ENCODE assay signal across 9 mouse cellular contexts in the genomic region with DNA sequence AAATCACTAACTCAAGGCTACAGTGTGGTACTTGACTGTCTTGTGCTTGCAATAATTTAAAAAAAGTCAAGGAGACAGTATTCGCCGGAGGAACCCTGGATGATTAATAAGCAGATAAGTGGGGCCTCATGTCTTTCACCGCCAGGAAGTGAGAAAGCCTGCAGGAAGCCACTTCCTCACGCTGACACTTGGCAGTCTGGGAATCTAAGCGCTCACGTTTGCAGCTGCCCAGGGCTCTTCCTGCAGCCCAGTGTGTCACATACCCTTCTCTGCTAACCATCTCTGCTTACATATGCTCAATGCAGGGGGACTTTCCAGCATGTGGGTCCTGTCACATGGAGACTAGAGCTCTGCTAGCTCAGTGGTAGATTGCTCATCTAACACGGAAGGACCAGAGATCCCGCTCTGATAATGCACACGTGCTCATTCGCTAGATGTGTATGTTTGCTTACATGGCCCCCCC. TPM values are rescaled to one million over a fixed set of nuclear protein-coding genes. Genes with fewer than 3 reads are reported as not detected.
DNase-seq lines count a peak whose midpoint lies in the region; ATAC-seq and TF ChIP-seq lines count a peak whose summit lies in the region.
"Had no signal": no experiment of that assay in that cellular context is flagged by ENCODE, and none has a peak within 500 bp of the region (broad histone marks: within the 10 kb centered on the region; RNA-seq: fewer than 3 reads in every experiment).

No protein-coding gene starts in this region.

- H3K27me3 ChIP-seq in lung, embryonic 14.5 days (ENCODE audit: insufficient read depth, low read length): no peaks in the 10 kb centered on the region
- H3K27me3 ChIP-seq in limb, embryonic 14.5 days (ENCODE audit: control insufficient read depth, insufficient read depth, low read length): no peaks in the 10 kb centered on the region
- H3K27me3 ChIP-seq in thymus, adult 2 months (ENCODE audit: control insufficient read depth, insufficient read depth, low read length): no peaks in the 10 kb centered on the region

- peaks cover 5% of the 10 kb centered on the region; the same call in 1 of the 2 replicates for H3K4me1 ChIP-seq in lung, embryonic 14.5 days (ENCODE audit: insufficient read depth)
- H3K4me1 ChIP-seq in limb, embryonic 14.5 days (ENCODE audit: control insufficient read depth, insufficient read depth, low read length): peaks cover 9% of the 10 kb centered on the region; the same call in 1 of the 2 replicates
- peaks cover 67% of the 10 kb centered on the region for H3K4me1 ChIP-seq in thymus, adult 2 months (replicated peaks; ENCODE audit: control insufficient read depth, insufficient read depth, low read length)

- H3K4me3 ChIP-seq in lung, embryonic 14.5 days (ENCODE audit: low read depth, low read length): no peak overlapping the region
- no peak overlapping the region for H3K4me3 ChIP-seq in limb, embryonic 14.5 days (replicated peaks; ENCODE audit: low read length)
- no peak overlapping the region for H3K4me3 ChIP-seq in thymus, adult 2 months (ENCODE audit: control insufficient read depth, insufficient read depth, low read length)

- no peak overlapping the region for H3K27ac ChIP-seq in lung, embryonic 14.5 days (ENCODE audit: low read depth)
- no peak overlapping the region for H3K27ac ChIP-seq in limb, embryonic 14.5 days (replicated peaks; ENCODE audit: low read depth, low read length)
- peak overlapping the region; percentile 67 for H3K27ac ChIP-seq in thymus, adult 2 months (ENCODE audit: control insufficient read depth, insufficient read depth, low read length)

- no peak for TF ChIP-seq CTCF in lung, embryonic 14.5 days (IDR thresholded peaks at IDR 0.05; ENCODE audit: low read depth)
- TF ChIP-seq CTCF in thymus, adult 2 months (IDR thresholded peaks at IDR 0.05; ENCODE audit: borderline replicate concordance, control insufficient read depth, extremely low read depth, insufficient read depth, low read length, poor library complexity): no peak

- no peaks in the 10 kb centered on the region for H3K9me3 ChIP-seq in lung, embryonic 14.5 days (ENCODE audit: low read depth, low read length)
- H3K9me3 ChIP-seq in limb, embryonic 14.5 days (ENCODE audit: control insufficient read depth, low read length): no peaks in the 10 kb centered on the region

- peak; percentile 62; the same call in 1 of the 2 replicates for ATAC-seq in lung, embryonic 14.5 days (ENCODE audit: insufficient read depth)
- ATAC-seq in limb, embryonic 14.5 days (ENCODE audit: low FRiP score, low read depth): peak; percentile 28; the same call in 1 of the 2 replicates
- ATAC-seq: forebrain, embryonic 14.5 days had no signal

- peak; percentile 77 for DNase-seq in lung, embryonic 14.5 days
- no peak for DNase-seq in lung, postnatal 10 days
- peak; percentile 44 to 50 for DNase-seq in adrenal gland, postnatal 36 days
- DNase-seq in limb, embryonic 14.5 days (ENCODE audit: low spot score): peak; percentile 47
- DNase-seq in thymus, adult 2 months: peak; percentile 47
- no peak for DNase-seq in left cerebral cortex, adult 11 months (ENCODE audit: low spot score)
- DNase-seq in layer of hippocampus, postnatal 14 days (ENCODE audit: low spot score in 2 of 2): no peak
- no peak for DNase-seq in gastrocnemius, postnatal 4 days (ENCODE audit: low spot score in 2 of 2)

- TF ChIP-seq POLR2A in limb, embryonic 14.5 days (IDR thresholded peaks at IDR 0.05; ENCODE audit: borderline replicate concordance, extremely low read depth, insufficient read depth, insufficient read length): no peak
- no peak for TF ChIP-seq POLR2A in thymus, adult 2 months (IDR thresholded peaks at IDR 0.05; ENCODE audit: control insufficient read depth, extremely low read depth, insufficient read depth, low read length, poor library complexity)

- 13% methylated on average over 10 of the region's 10 CpGs for WGBS in lung, embryonic 14.5 days
- 36% methylated on average over 10 of the region's 10 CpGs for WGBS in limb, embryonic 14.5 days
- WGBS in thymus, adult 2 months: under 1% methylated on average over 10 of the region's 10 CpGs

- H3K36me3 ChIP-seq in lung, embryonic 14.5 days (ENCODE audit: insufficient read depth): no peaks in the 10 kb centered on the region
- no peaks in the 10 kb centered on the region for H3K36me3 ChIP-seq in limb, embryonic 14.5 days (ENCODE audit: control insufficient read depth, insufficient read depth, low read length)
- H3K36me3 ChIP-seq in thymus, adult 2 months (ENCODE audit: control insufficient read depth, insufficient read depth, low read length): peaks cover 23% of the 10 kb centered on the region

- H3K4me2 ChIP-seq in lung, embryonic 14.5 days: no peak overlapping the region
- H3K4me2 ChIP-seq in limb, embryonic 14.5 days (replicated peaks; ENCODE audit: low read depth, low read length, severe bottlenecking): no peak overlapping the region

- no peak overlapping the region for H3K9ac ChIP-seq in lung, embryonic 14.5 days
- H3K9ac ChIP-seq in limb, embryonic 14.5 days (ENCODE audit: low read depth, low read length, severe bottlenecking): no peak overlapping the region

RNA-seq across cellular contexts. Expression of gene Abcb9, which starts 20.7 kb away (rescaled TPM):
- polyA plus RNA-seq in lung, embryonic 14.5 days (2014; fragmentation: Nextera tagmentation; extraction: Ambion mirVana): 0.88 and 1.1 TPM in 2 replicates
- total RNA-seq in adrenal gland, postnatal 36 days (2021): 10 to 100 TPM; 10.8 to 11.4 TPM
- 2.6 and 3.8 TPM in 2 replicates for polyA plus RNA-seq in limb, embryonic 14.5 days (2012; rRNA removed)
- polyA plus RNA-seq in limb, embryonic 14.5 days (2014; fragmentation: Nextera tagmentation; extraction: Ambion mirVana): 2.2 and 3.4 TPM in 2 replicates
- 48.2 and 54.0 TPM in 2 replicates for polyA plus RNA-seq in thymus, adult 2 months (2012; rRNA removed)
- 10 to 100 TPM; 29.3 to 33.3 TPM for total RNA-seq in layer of hippocampus, postnatal 14 days (2021)
- 1 to 10 TPM; 5.2 to 6.1 TPM for total RNA-seq in gastrocnemius, postnatal 4 days (2021)

RNA-seq across cellular contexts. Expression of gene Ogfod2, which starts 37.2 kb away (rescaled TPM):
- polyA plus RNA-seq in lung, embryonic 14.5 days (2014; fragmentation: Nextera tagmentation; extraction: Ambion mirVana): 13.3 and 13.4 TPM in 2 replicates
- total RNA-seq in adrenal gland, postnatal 36 days (2021): 10 to 100 TPM; 34.2 to 41.1 TPM
- polyA plus RNA-seq in limb, embryonic 14.5 days (2012; rRNA removed): 26.5 and 42.0 TPM in 2 replicates
- polyA plus RNA-seq in limb, embryonic 14.5 days (2014; fragmentation: Nextera tagmentation; extraction: Ambion mirVana): 14.2 and 16.4 TPM in 2 replicates
- 87.7 and 88.9 TPM in 2 replicates for polyA plus RNA-seq in thymus, adult 2 months (2012; rRNA removed)
- 10 to 100 TPM; 31.9 to 32.4 TPM for total RNA-seq in layer of hippocampus, postnatal 14 days (2021)
- total RNA-seq in gastrocnemius, postnatal 4 days (2021): 10 to 100 TPM in 1 of 2 experiments, 1 to 10 TPM in 1; 9.0 to 11.2 TPM

RNA-seq across cellular contexts. Expression of gene Arl6ip4, which starts 41.0 kb away (rescaled TPM):
- 100.0 and 105 TPM in 2 replicates for polyA plus RNA-seq in lung, embryonic 14.5 days (2014; fragmentation: Nextera tagmentation; extraction: Ambion mirVana)
- total RNA-seq in adrenal gland, postnatal 36 days (2021): 10 to 100 TPM; 50.0 to 69.2 TPM
- 67.6 and 95.1 TPM in 2 replicates for polyA plus RNA-seq in limb, embryonic 14.5 days (2012; rRNA removed)
- polyA plus RNA-seq in limb, embryonic 14.5 days (2014; fragmentation: Nextera tagmentation; extraction: Ambion mirVana): 88.3 and 94.9 TPM in 2 replicates
- polyA plus RNA-seq in thymus, adult 2 months (2012; rRNA removed): 50.8 and 53.5 TPM in 2 replicates
- 10 to 100 TPM; 47.3 to 49.0 TPM for total RNA-seq in layer of hippocampus, postnatal 14 days (2021)
- 10 to 100 TPM; 69.9 to 76.4 TPM for total RNA-seq in gastrocnemius, postnatal 4 days (2021)

RNA-seq across cellular contexts. Expression of gene Vps37b, which starts 42.8 kb away (rescaled TPM):
- polyA plus RNA-seq in lung, embryonic 14.5 days (2014; fragmentation: Nextera tagmentation; extraction: Ambion mirVana): 34.8 and 39.3 TPM in 2 replicates
- 100 to 1,000 TPM in 1 of 2 experiments, 10 to 100 TPM in 1; 93.1 to 188 TPM for total RNA-seq in adrenal gland, postnatal 36 days (2021)
- polyA plus RNA-seq in limb, embryonic 14.5 days (2012; rRNA removed): 44.2 and 54.9 TPM in 2 replicates
- polyA plus RNA-seq in limb, embryonic 14.5 days (2014; fragmentation: Nextera tagmentation; extraction: Ambion mirVana): 29.3 and 34.4 TPM in 2 replicates
- 111 and 119 TPM in 2 replicates for polyA plus RNA-seq in thymus, adult 2 months (2012; rRNA removed)
- total RNA-seq in layer of hippocampus, postnatal 14 days (2021): 10 to 100 TPM; 35.9 to 41.0 TPM
- 10 to 100 TPM; 24.4 to 29.3 TPM for total RNA-seq in gastrocnemius, postnatal 4 days (2021)

Comparison
In these comparisons a context has a peak if more than half of its experiments do, and no peak if none do; other contexts are left out.
1. DNase-seq: peak in lung, embryonic 14.5 days (single experiment), adrenal gland, postnatal 36 days (2 of 2), limb, embryonic 14.5 days (single experiment) and thymus, adult 2 months (single experiment); none in lung, postnatal 10 days (single experiment), left cerebral cortex, adult 11 months (single experiment), layer of hippocampus, postnatal 14 days (0 of 2) and gastrocnemius, postnatal 4 days (0 of 2).